Mouse (Mus musculus) embryonic facial prominence, embryonic 10.5 days (tissue): ENCODE data around the gene Adamtsl4. TPM values are rescaled to one million over a fixed set of nuclear protein-coding genes. Genes with fewer than 3 reads are reported as not detected.

Source experiments
- DNase-seq: peaks from one replicate; pipeline ENCODE4 v3.0.0-alpha.2; 2017; ENCODE audit warnings: low spot score
- H3K27ac ChIP-seq: fragments of 300-500 bp; sonication (generic); replicated peaks from 2 replicates; pipeline ENCODE4 v1.5.1; 2016; ENCODE audit warnings: mild to moderate bottlenecking
- H3K27me3 ChIP-seq: fragments of 300-500 bp; sonication (generic); replicated peaks from 2 replicates; pipeline ENCODE4 v1.6.1; 2016; ENCODE audit warnings: low read depth, mild to moderate bottlenecking; ENCODE audit not compliant: poor library complexity, severe bottlenecking
- H3K36me3 ChIP-seq: fragments of 300-500 bp; sonication (generic); replicated peaks from 2 replicates; pipeline ENCODE4 v1.6.1; 2016; ENCODE audit warnings: mild to moderate bottlenecking, moderate library complexity
- H3K4me1 ChIP-seq: fragments of 300-500 bp; sonication (generic); 2 replicates; pipeline ENCODE4 v1.6.1; 2016
- H3K4me3 ChIP-seq: fragments of 300-500 bp; sonication (generic); 2 replicates; pipeline ENCODE4 v1.5.1; 2016; ENCODE audit warnings: mild to moderate bottlenecking, moderate library complexity
- H3K9me3 ChIP-seq: fragments of 300-500 bp; sonication (generic); 2 replicates; pipeline ENCODE4 v1.6.1; 2016; ENCODE audit warnings: mild to moderate bottlenecking
- WGBS: fragments of 180-500 bp; shearing (Covaris S2); methylation state at CpG from one replicate; pipeline ENCODE4 v1.1.7; 2016; 5-methylcytosine and 5-hydroxymethylcytosine counted together
- polyA plus RNA-seq: library from polyadenylated mRNA; unstranded; fragments of >200 nt; fragmentation: Nextera tagmentation; extraction: Ambion mirVana; gene quantifications from 2 replicates; pipeline ENCODE4 v1.2.1, GENCODE M21; 2016

Adamtsl4 gene
- polyA plus RNA-seq, 1 experiment from 2014 or later, result 1.00 TPM

- Histone ChIP-seq H3K9me3 (no peaks in the 10 kb centered on the region), H3K27ac (peak overlapping the region; percentile 51), H3K4me1 (peaks cover 24% of the 10 kb centered on the region), H3K4me3 (no peak overlapping the region; the same call in 1 of the 2 replicates), H3K36me3 (no peaks in the 10 kb centered on the region), H3K27me3 (no peaks in the 10 kb centered on the region)
- WGBS, result 9% methylated on average over 6 of the region's 6 CpGs
- DNase-seq, result no peak
Measured at GRCm38 (mm10) chr3:95652871-95653270, 34.8 kb downstream of the Adamtsl4 start.

GRCm38 (mm10) chr3:95652204-95652811 lies 35.4 kb downstream of the Adamtsl4 start:
- Histone ChIP-seq H3K36me3 (no peaks in the 10 kb centered on the region), H3K27me3 (no peaks in the 10 kb centered on the region), H3K27ac (peak overlapping the region; percentile 51), H3K4me3 (no peak overlapping the region), H3K9me3 (no peaks in the 10 kb centered on the region), H3K4me1 (peaks cover 20% of the 10 kb centered on the region)
- DNase-seq, result no peak
- WGBS, result 48% methylated on average over 7 of the region's 7 CpGs

- no peak overlapping the region for H3K4me3 ChIP-seq
- WGBS, result 89% methylated on average over 16 of the region's 16 CpGs
- no peak overlapping the region; the same call in 1 of the 2 replicates for H3K27ac ChIP-seq
- DNase-seq, result no peak
- H3K36me3 ChIP-seq, result no peaks in the 10 kb centered on the region
- H3K4me1 ChIP-seq, result peaks cover 20% of the 10 kb centered on the region
- H3K27me3 ChIP-seq, result no peaks in the 10 kb centered on the region
- no peaks in the 10 kb centered on the region for H3K9me3 ChIP-seq
Measured at GRCm38 (mm10) chr3:95651391-95652203, 36.1 kb downstream of the Adamtsl4 start.

- Histone ChIP-seq H3K27me3 (no peaks in the 10 kb centered on the region), H3K4me1 (peaks cover 20% of the 10 kb centered on the region), H3K27ac (0 out of 2 replicates have a peak overlapping the region, but pooled peaks have one; percentile 35)
Measured at GRCm38 (mm10) chr3:95651033-95651373, 36.7 kb downstream of the Adamtsl4 start.

GRCm38 (mm10) chr3:95650276-95651032 lies 37.3 kb downstream of the Adamtsl4 start:
- WGBS, result 79% methylated on average over 6 of the region's 6 CpGs
- Histone ChIP-seq H3K4me3 (no peak overlapping the region), H3K27ac (0 out of 2 replicates have a peak overlapping the region, but pooled peaks have one; percentile 35), H3K9me3 (no peaks in the 10 kb centered on the region), H3K27me3 (no peaks in the 10 kb centered on the region), H3K4me1 (peaks cover 20% of the 10 kb centered on the region), H3K36me3 (no peaks in the 10 kb centered on the region)
- no peak for DNase-seq

More at GRCm38 (mm10) chr3:95651033-95651373, 36.7 kb downstream of the Adamtsl4 start:
- DNase-seq, result no peak
- no peaks in the 10 kb centered on the region for H3K9me3 ChIP-seq
- no peaks in the 10 kb centered on the region for H3K36me3 ChIP-seq
- no peak overlapping the region for H3K4me3 ChIP-seq
- WGBS, result 87% methylated on average over 3 of the region's 3 CpGs

GRCm38 (mm10) chr3:95648016-95648415 lies 39.7 kb downstream of the Adamtsl4 start:
- WGBS, result 92% methylated on average over 5 of the region's 5 CpGs

GRCm38 (mm10) chr3:95645313-95646235 lies 42.1 kb downstream of the Adamtsl4 start:
- WGBS, result 56% methylated on average over 10 of the region's 10 CpGs
- no peaks in the 10 kb centered on the region for H3K27me3 ChIP-seq
- no peak overlapping the region for H3K27ac ChIP-seq
- no peaks in the 10 kb centered on the region for H3K9me3 ChIP-seq
- no peak for DNase-seq
- H3K4me3 ChIP-seq, result no peak overlapping the region
- peaks cover 16% of the 10 kb centered on the region for H3K36me3 ChIP-seq
- H3K4me1 ChIP-seq, result no peaks in the 10 kb centered on the region

More at GRCm38 (mm10) chr3:95648016-95648415, 39.7 kb downstream of the Adamtsl4 start:
- no peak for DNase-seq
- Histone ChIP-seq H3K27me3 (no peaks in the 10 kb centered on the region), H3K27ac (no peak overlapping the region), H3K4me1 (peaks cover 10% of the 10 kb centered on the region), H3K4me3 (no peak overlapping the region), H3K9me3 (no peaks in the 10 kb centered on the region), H3K36me3 (no peaks in the 10 kb centered on the region)

- Histone ChIP-seq H3K36me3 (peaks cover 40% of the 10 kb centered on the region), H3K4me3 (no peak overlapping the region), H3K9me3 (no peaks in the 10 kb centered on the region), H3K4me1 (no peaks in the 10 kb centered on the region), H3K27me3 (no peaks in the 10 kb centered on the region), H3K27ac (no peak overlapping the region)
- no peak for DNase-seq
- 88% methylated on average over 7 of the region's 7 CpGs for WGBS
Measured at GRCm38 (mm10) chr3:95643097-95643496, 44.6 kb downstream of the Adamtsl4 start.

- no peak overlapping the region for H3K4me3 ChIP-seq
- H3K9me3 ChIP-seq, result no peaks in the 10 kb centered on the region
- DNase-seq, result no peak
- no peaks in the 10 kb centered on the region for H3K27me3 ChIP-seq
- no peak overlapping the region for H3K27ac ChIP-seq
- peaks cover 74% of the 10 kb centered on the region for H3K36me3 ChIP-seq
- H3K4me1 ChIP-seq, result no peaks in the 10 kb centered on the region
- WGBS, result 98% methylated on average over 1 of the region's 1 CpGs
Measured at GRCm38 (mm10) chr3:95639694-95640093, 48.0 kb downstream of the Adamtsl4 start.

- Histone ChIP-seq H3K4me3 (no peak overlapping the region), H3K9me3 (no peaks in the 10 kb centered on the region), H3K4me1 (0 out of 2 replicates have a peak, but pooled peaks cover 4% of the 10 kb centered on the region), H3K27ac (no peak overlapping the region), H3K27me3 (no peaks in the 10 kb centered on the region), H3K36me3 (peaks cover 99% of the 10 kb centered on the region)
- no peak for DNase-seq
- WGBS, result 85% methylated on average over 4 of the region's 4 CpGs
Measured at GRCm38 (mm10) chr3:95636072-95636471, 51.6 kb downstream of the Adamtsl4 start.

- 83% methylated on average over 4 of the region's 4 CpGs for WGBS
- Histone ChIP-seq H3K9me3 (no peaks in the 10 kb centered on the region), H3K36me3 (peaks cover 99% of the 10 kb centered on the region), H3K27me3 (no peaks in the 10 kb centered on the region), H3K4me1 (0 out of 2 replicates have a peak, but pooled peaks cover 4% of the 10 kb centered on the region), H3K4me3 (no peak overlapping the region), H3K27ac (no peak overlapping the region)
- DNase-seq, result no peak
Measured at GRCm38 (mm10) chr3:95635636-95636035, 52.1 kb downstream of the Adamtsl4 start.
